Mouse (Mus musculus) C2C12 (cell line): ENCODE results near the gene B3gnt3.

Experiments
- CEBPB ChIP-seq: IDR thresholded peaks from one replicate; pipeline ENCODE4 v1.6.1; 2011; ENCODE audit warnings: low read depth, mild to moderate bottlenecking, control low read depth, moderate library complexity
- CTCF ChIP-seq: IDR thresholded peaks from one replicate; pipeline ENCODE4 v1.5.1; 2011; ENCODE audit not compliant: control insufficient read depth, insufficient read depth, insufficient read length
- FOSL1 ChIP-seq: IDR thresholded peaks from one replicate; pipeline ENCODE4 v1.8.0; 2011; ENCODE audit warnings: mild to moderate bottlenecking, low read length; ENCODE audit not compliant: poor library complexity, insufficient read depth, severe bottlenecking
- MAX ChIP-seq: IDR thresholded peaks from one replicate; pipeline ENCODE4 v1.6.1; 2011; ENCODE audit warnings: mild to moderate bottlenecking, control low read depth
- MYOD1 ChIP-seq: IDR thresholded peaks from one replicate; pipeline ENCODE4 v1.6.1; 2011; ENCODE audit warnings: low read depth; ENCODE audit not compliant: control insufficient read depth, insufficient read length
- MYOG ChIP-seq: IDR thresholded peaks from one replicate; pipeline ENCODE4 v1.6.1; 2011; ENCODE audit not compliant: control insufficient read depth, insufficient read length; ENCODE audit errors: extremely low read depth
- USF1 ChIP-seq: IDR thresholded peaks from one replicate; pipeline ENCODE4 v1.6.1; 2011; ENCODE audit warnings: low read depth, mild to moderate bottlenecking, control low read depth, moderate library complexity

- TF ChIP-seq CTCF (no peak), CEBPB (no peak), USF1 (no peak), MYOG (no peak), MAX (no peak), MYOD1 (no peak), FOSL1 (no peak)
Measured at GRCm38 (mm10) chr8:71667256-71667655, 34.3 kb downstream of the B3gnt3 start.
